Mouse (Mus musculus) spleen, adult 2 months (tissue): ENCODE measurements around the gene Gpr35.

ENCODE experiments used
- CTCF ChIP-seq: fragments of 200-500 bp; IDR thresholded peaks from 2 replicates; pipeline ENCODE4 v1.5.1; 2011; ENCODE audit warnings: mild to moderate bottlenecking, inconsistent platforms; ENCODE audit not compliant: insufficient read depth, insufficient read length, insufficient replicate concordance; ENCODE audit errors: extremely low read depth
- POLR2A ChIP-seq: fragments of 200-500 bp; IDR thresholded peaks from 2 replicates; pipeline ENCODE4 v1.6.1; 2011; ENCODE audit warnings: low read depth, low read length, inconsistent platforms

DNA sequence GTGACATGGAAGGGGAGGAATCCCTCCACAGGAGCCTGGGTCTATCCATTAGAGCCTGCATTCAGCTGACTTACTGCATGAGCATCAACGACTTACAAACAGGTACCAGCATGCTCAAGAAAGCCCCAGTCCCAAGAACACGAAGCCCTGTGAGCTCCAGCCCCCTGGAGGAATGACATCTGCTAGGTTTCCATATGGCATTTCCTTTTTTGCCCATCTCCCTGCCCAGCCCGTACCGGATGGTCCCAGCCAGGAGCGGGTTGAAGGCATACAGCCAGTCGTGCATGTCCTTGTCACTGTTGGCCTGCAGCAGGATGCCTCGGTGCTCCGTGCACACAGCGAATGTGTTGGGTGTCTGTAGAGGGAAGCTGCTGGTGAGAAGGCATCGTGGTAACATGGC lies 68.1 kb downstream of the Gpr35 start:
- TF ChIP-seq POLR2A (no peak), CTCF (no peak)
